Mouse (Mus musculus) kidney, adult 2 months (tissue): ENCODE results near the gene Dld. TPM values are rescaled to one million over a fixed set of nuclear protein-coding genes. Genes with fewer than 3 reads are reported as not detected.

Experiments used
- DNase-seq: peaks from one replicate; pipeline ENCODE4 v3.0.0; 2021
- H3K27ac ChIP-seq: fragments of 200-500 bp; 2 replicates; pipeline ENCODE4 v1.5.1; 2012; ENCODE audit warnings: low read depth, low read length, control low read depth, inconsistent platforms; ENCODE audit not compliant: insufficient read depth
- H3K27me3 ChIP-seq: fragments of 200-500 bp; replicated peaks from 2 replicates; pipeline ENCODE4 v1.6.1; 2012; ENCODE audit warnings: mild to moderate bottlenecking, moderate library complexity, low read length, inconsistent platforms; ENCODE audit not compliant: control insufficient read depth, insufficient read depth
- H3K36me3 ChIP-seq: fragments of 200-500 bp; 2 replicates; pipeline ENCODE4 v1.6.1; 2012; ENCODE audit warnings: mild to moderate bottlenecking, moderate library complexity, low read length, inconsistent platforms; ENCODE audit not compliant: control insufficient read depth, insufficient read depth
- H3K4me1 ChIP-seq: fragments of 200-500 bp; 2 replicates; pipeline ENCODE4 v1.6.1; 2011; ENCODE audit warnings: low read length; ENCODE audit not compliant: control insufficient read depth, insufficient read depth
- H3K4me3 ChIP-seq: fragments of 200-500 bp; 2 replicates; pipeline ENCODE4 v1.5.1; 2011; ENCODE audit warnings: mild to moderate bottlenecking, low read depth, low read length, control low read depth; ENCODE audit not compliant: insufficient read depth
- CTCF ChIP-seq: fragments of 200-500 bp; conservative IDR thresholded peaks from 2 replicates; pipeline ENCODE4 v1.5.1; 2011; ENCODE audit warnings: low read depth, mild to moderate bottlenecking, control low read depth, low read length, moderate library complexity, mixed read lengths; ENCODE audit not compliant: insufficient read depth, insufficient read length
- POLR2A ChIP-seq: fragments of 200-500 bp; IDR thresholded peaks from one replicate; pipeline ENCODE4 v1.6.1; 2011; ENCODE audit warnings: low read depth, low read length, control low read depth
- WGBS: fragments of 180-500 bp; shearing (Covaris S2); methylation state at CpG from one replicate; pipeline ENCODE4 v1.1.7; 2018; 5-methylcytosine and 5-hydroxymethylcytosine counted together
- polyA plus RNA-seq: library from polyadenylated mRNA; depleted of rRNA; stranded (reverse); fragments of >200 nt; gene quantifications from 2 replicates; pipeline ENCODE4 v1.2.3, GENCODE M21; 2012

Gene Dld
- polyA plus RNA-seq, 1 experiment: 72.5 TPM

- peaks cover 43% of the 10 kb centered on the region for H3K4me1 ChIP-seq
- H3K27ac ChIP-seq: peak overlapping the region; percentile 78
- peaks cover 5% of the 10 kb centered on the region; the same call in 1 of the 2 replicates for H3K36me3 ChIP-seq
- peak; percentile 62 for DNase-seq
- no peaks in the 10 kb centered on the region for H3K27me3 ChIP-seq
- 25% methylated on average over 3 of the region's 3 CpGs for WGBS
- TF ChIP-seq CTCF (no peak), POLR2A (no peak)
- no peak overlapping the region for H3K4me3 ChIP-seq
Measured at GRCm38 (mm10) chr12:31295505-31295904, 55.7 kb downstream of the Dld start.

DNA sequence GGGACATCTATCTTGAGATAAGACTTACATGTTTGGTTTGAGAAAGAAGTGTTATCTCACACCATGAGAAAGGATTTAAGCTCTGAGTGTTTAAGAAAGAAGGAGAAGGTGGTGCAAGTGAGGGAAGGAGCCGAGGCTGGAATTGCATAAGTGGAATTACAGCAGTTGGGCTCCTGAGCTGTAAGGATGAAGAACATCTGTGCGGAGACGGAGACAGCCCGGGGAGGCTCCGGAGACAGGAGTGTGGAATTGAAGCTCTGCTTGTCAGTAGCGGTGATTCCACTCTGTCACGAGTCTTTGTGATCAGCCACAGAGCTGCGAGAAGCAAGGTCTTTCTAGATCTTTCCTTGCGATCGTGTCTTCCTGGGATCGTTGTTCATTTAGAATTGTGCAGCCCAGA is 56.3 kb downstream of the Dld start:
- WGBS: 41% methylated on average over 11 of the region's 11 CpGs
- no peak overlapping the region for H3K4me3 ChIP-seq
- TF ChIP-seq CTCF: no peak
- no peak for TF ChIP-seq POLR2A
- no peak for DNase-seq
- no peaks in the 10 kb centered on the region for H3K27me3 ChIP-seq
- H3K27ac ChIP-seq: peak overlapping the region; percentile 78
- H3K4me1 ChIP-seq: peaks cover 43% of the 10 kb centered on the region
- peaks cover under 1% of the 10 kb centered on the region; the same call in 1 of the 2 replicates for H3K36me3 ChIP-seq

GRCm38 (mm10) chr12:31294526-31294925 is 56.7 kb downstream of the Dld start:
- peak overlapping the region; percentile 78 for H3K27ac ChIP-seq
- DNase-seq: peak; percentile 66
- no peaks in the 10 kb centered on the region for H3K27me3 ChIP-seq
- WGBS: 21% methylated on average over 10 of the region's 10 CpGs
- H3K4me1 ChIP-seq: peaks cover 42% of the 10 kb centered on the region
- TF ChIP-seq CTCF: no peak
- TF ChIP-seq POLR2A: no peak
- H3K36me3 ChIP-seq: peaks cover under 1% of the 10 kb centered on the region; the same call in 1 of the 2 replicates
- H3K4me3 ChIP-seq: no peak overlapping the region

GRCm38 (mm10) chr12:31293361-31294142 is 57.7 kb downstream of the Dld start:
- Histone ChIP-seq H3K4me1 (peaks cover 37% of the 10 kb centered on the region), H3K27me3 (no peaks in the 10 kb centered on the region), H3K4me3 (no peak overlapping the region), H3K27ac (peak overlapping the region; percentile 60), H3K36me3 (peaks cover 8% of the 10 kb centered on the region)
- no peak for DNase-seq
- TF ChIP-seq POLR2A (no peak), CTCF (no peak)
- WGBS: 32% methylated on average over 15 of the region's 15 CpGs

DNA sequence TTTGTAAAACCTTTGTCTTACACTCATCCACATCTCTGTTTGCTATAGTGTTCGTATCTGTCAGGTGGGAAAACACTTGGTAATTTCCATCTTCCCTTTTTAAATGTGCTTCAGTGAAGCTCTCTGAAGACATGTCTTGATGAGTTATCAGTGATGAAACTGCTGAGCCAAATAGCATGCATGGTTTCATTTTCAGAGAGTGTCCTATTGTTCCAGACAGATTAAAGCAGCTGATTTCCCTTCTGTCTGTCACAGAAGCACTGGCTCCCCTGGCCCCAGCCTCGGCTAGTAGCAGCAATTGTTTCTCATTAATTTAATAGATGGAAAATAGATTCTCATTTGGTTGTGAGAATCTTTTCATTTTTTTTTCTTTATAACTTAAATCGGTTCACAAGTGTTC is 60.3 kb downstream of the Dld start:
- 71% methylated on average over 3 of the region's 3 CpGs for WGBS
- Histone ChIP-seq H3K36me3 (peaks cover 10% of the 10 kb centered on the region), H3K4me3 (no peak overlapping the region), H3K4me1 (peaks cover 24% of the 10 kb centered on the region), H3K27me3 (no peaks in the 10 kb centered on the region), H3K27ac (no peak overlapping the region)
- no peak for TF ChIP-seq CTCF
- no peak for TF ChIP-seq POLR2A
- no peak for DNase-seq

DNA sequence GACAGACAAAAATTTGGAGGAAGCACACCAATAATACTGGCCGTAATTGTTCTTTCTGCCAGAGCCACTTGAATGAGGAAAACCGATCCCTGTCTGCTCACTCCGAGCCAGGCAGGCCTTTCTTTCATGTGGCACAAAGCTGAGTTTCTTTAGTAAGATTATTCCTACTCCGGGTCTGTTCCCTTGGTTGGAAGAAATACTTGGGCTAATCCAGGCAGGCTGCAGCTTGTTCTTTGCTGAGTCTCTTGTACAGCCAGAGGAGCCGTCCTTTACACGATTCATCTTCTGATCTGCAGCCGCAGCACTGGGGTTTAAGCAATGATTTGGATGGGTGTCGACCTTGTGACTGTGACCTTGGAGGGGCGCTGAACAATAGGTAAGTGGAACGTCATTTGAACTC is 62.2 kb downstream of the Dld start:
- 90% methylated on average over 10 of the region's 10 CpGs for WGBS
- H3K27ac ChIP-seq: no peak overlapping the region
- DNase-seq: no peak
- no peaks in the 10 kb centered on the region for H3K27me3 ChIP-seq
- H3K36me3 ChIP-seq: peaks cover 13% of the 10 kb centered on the region
- TF ChIP-seq CTCF (no peak), POLR2A (no peak)
- peaks cover 14% of the 10 kb centered on the region for H3K4me1 ChIP-seq
- no peak overlapping the region for H3K4me3 ChIP-seq

DNA sequence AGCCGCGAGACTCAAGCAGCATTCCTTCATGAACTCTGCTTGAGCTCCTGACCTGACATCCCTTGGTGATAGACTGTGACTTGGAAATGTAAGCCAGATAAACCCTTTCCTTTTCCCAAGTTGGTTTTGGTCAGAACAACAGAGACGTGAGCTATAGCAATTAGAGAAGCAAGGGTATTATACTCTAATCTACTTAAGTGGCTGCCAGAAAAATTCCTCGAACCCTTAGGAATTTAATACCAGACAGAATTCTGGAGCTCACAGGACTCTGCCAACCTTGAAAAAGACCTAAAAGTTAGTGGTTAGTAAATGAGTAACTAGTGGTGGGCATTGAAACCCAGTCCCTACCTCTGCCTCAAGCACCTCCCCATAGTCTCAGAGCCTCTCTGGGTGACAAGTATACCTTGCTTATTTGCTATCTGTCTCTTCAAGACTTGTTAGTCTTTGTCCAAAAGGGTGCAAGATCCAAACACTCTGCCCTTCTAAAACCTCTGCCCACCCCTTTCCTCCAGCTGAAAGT is 67.6 kb downstream of the Dld start:
- no peak for TF ChIP-seq CTCF
- no peak for TF ChIP-seq POLR2A
- H3K27ac ChIP-seq: peak overlapping the region; percentile 52; the same call in 1 of the 2 replicates
- peaks cover 24% of the 10 kb centered on the region for H3K4me1 ChIP-seq
- H3K36me3 ChIP-seq: peaks cover 9% of the 10 kb centered on the region
- 35% methylated on average over 4 of the region's 4 CpGs for WGBS
- no peak overlapping the region for H3K4me3 ChIP-seq
- no peaks in the 10 kb centered on the region for H3K27me3 ChIP-seq
- DNase-seq: peak; percentile 80
